Mouse (Mus musculus): Measurements from ENCODE around the gene Immp2l.

Gene Immp2l

GRCm38 (mm10) chr12:41052897-41053296, 29.0 kb downstream of the Immp2l start:
- no peak for DNase-seq

- DNase-seq = peak; percentile 90 to 91
Measured at GRCm38 (mm10) chr12:41054006-41054791, 30.3 kb downstream of the Immp2l start.

GRCm38 (mm10) chr12:41055941-41056340, 32.1 kb downstream of the Immp2l start:
- no peak for DNase-seq

DNA sequence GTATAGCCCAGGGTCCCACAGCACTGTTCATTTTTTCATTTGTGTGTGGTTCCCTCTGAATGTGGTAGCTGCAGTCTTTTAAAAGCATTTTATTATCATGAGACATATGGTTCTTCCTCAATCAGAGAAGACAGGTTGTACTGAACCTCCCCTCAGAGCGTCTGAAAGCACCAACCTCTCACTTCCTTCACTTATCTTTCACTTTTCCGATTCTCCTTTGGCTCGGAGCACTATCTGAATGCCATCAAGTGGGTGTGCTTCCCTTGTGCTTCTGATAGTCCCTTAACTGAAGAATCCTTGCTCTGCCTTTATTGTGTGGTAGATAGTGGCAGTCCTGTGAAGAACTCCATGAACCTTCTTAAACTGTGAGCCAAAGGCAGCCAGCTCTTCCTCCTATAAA, 39.4 kb downstream of the Immp2l start:
- DNase-seq = no peak

GRCm38 (mm10) chr12:41081843-41082242, 58.0 kb downstream of the Immp2l start:
- no peak for DNase-seq

DNA sequence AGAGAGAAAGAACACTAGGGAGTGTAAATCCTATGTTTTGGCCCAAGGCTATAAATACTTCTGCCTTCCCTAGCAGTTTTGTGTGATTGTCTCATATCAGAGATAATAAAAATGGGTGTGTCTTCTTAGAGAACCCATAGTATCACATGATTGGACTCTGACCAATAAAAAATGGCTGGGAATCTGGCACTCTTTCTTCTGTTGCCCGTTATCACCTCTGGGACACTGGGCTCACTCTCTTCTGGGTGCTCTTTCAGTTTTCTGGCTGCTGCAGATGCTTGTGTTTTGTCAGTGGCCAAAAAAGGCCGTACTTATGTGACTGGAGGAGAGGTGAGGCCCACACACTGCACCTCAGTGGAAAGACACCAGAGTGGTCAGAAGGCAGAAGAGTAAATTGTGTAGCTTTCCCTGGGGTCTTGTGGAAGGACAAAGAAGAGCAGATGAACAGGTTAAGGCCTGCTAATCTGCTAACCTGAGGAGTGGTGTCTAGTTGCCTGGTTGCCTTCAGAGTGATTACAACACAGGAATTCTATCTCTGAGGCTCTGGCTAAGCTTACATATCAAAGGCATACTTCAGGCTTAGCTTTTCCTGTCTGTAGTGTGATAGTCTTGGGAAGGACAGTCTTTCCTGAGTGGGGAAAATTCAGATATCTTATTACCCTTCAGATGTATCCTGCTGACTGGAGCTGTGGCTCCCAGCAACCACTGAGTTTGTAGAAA, 60.6 kb downstream of the Immp2l start:
- DNase-seq = no peak

DNA sequence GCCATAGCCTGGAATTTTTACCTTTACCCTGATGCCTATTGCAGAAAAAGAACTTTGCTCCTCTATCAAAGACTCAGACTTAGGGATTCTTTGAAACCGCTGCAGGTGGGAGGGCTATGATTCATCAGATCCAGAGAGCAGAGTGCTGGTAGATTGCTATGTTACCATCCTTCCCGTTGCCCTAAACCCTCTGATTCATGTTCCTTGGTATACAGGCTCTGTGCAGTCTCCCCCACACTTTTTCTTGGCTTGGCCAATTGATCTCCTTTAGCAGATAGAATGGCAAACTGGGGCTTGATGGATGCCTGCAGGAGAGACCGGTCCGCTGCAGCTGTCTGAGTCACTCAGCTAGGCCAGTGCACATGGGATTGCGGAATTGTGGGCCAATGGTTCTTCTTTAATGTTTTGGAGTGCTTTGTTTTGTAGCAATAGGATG, 66.1 kb downstream of the Immp2l start:
- DNase-seq = no peak

DNA sequence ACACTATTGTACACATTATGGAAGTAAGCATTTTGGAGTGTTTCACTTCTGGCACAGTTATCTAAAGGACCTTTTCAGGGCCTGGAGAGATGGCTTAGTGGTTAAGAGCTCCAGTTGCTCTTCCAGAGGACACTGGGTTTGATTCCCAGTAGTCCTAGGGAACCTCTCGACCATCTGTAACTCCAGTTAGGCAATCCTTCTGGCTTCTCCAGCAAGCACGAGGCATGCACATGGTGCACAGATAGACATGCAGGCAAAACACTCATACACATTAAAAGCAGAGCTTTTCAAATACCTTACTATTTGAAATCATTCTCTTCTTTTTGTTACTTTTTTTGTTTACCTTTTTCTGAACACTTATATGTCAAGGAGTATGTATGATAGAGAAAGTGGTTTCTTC, 66.9 kb downstream of the Immp2l start:
- DNase-seq = peak in 1 of 2 experiments; percentile 13

GRCm38 (mm10) chr12:41091316-41091715, 67.4 kb downstream of the Immp2l start:
- no peak for DNase-seq

GRCm38 (mm10) chr12:41096045-41096444, 72.2 kb downstream of the Immp2l start:
- no peak for DNase-seq

GRCm38 (mm10) chr12:41097406-41097805, 73.5 kb downstream of the Immp2l start:
- DNase-seq = peak; percentile 27 to 50

DNA sequence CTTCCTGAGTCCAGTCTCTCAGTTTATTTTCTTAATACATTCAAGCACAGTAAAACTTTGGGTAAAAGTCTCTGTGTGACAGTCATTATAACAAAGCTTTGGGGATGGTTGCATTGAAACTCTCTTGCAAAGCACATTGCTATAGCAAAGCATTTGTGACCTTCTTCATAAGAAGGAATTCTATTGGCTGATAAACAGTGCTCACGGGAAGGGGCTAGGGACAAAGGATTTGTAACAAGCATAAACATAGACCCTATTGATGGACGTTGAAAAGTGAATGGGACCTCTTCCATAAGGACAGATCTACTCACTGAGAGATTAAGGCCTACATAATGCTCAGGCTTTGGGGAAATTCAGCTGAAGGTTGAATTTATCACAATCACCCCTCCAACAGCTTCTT, 85.1 kb downstream of the Immp2l start:
- DNase-seq = no peak

DNA sequence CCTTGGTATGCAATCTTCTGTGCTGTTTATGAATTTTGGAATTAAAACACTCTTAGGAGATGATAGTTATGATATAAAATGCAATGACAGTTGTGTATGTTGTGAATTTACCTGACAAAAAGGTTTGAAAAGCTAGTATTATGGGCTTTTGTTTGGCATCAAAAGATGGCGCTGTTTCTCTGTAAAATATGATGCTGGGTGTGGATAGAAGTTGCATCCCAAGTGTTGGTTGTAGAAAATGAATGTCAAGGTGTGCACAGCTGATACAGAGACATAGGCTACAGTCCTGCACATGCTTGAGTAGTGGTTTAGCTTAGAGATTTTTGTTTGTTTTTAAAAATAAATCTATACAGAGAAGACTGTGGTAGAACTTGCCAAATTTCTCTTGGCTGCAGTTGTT, 87.6 kb downstream of the Immp2l start:
- peak; percentile 66 to 72 for DNase-seq

DNA sequence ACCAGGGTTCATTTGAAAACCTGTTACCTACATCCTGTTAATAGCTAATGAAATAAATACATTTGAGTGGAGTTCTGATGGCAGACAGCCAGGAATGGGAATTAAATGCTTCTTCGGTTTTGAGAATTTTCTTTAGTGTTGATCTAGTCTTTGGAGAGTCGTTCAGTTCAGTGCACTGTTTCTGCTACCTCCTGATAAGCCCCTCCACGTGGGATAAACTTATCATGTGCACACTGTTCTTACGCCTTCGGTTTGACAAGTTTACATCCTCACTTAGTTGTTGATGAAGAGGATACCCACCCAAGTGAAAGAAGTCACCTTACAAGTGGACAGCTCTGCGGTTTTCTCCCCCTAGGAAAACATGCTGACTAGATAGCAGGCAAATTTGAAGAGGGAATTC, 88.2 kb downstream of the Immp2l start:
- DNase-seq = no peak

- no peak for DNase-seq
Measured at GRCm38 (mm10) chr12:41118358-41118757, 94.5 kb downstream of the Immp2l start.

- DNase-seq = no peak
Measured at GRCm38 (mm10) chr12:41119657-41120056, 95.8 kb downstream of the Immp2l start.

DNA sequence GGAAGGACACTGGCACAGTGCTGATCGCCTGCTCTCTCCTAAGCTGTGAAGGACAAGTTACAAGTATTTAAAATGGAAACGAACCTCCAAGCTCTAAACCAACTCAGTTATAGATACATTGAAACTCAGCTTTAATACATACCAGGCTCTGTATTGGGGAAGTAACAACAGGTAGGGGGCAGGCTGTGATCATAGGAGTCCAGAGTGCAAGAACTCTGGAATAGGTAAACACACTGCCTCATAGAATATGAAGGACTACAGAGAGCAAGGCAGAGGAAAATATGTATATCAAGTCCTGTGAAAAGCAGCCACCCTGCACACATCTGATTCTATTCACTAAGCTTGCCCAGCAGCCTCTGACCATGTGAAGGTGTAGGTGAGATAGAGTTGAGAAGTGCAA, 99.3 kb downstream of the Immp2l start:
- DNase-seq = no peak

GRCm38 (mm10) chr12:41134885-41135284, 111.0 kb downstream of the Immp2l start:
- DNase-seq = no peak

- DNase-seq = no peak
Measured at GRCm38 (mm10) chr12:41159543-41159942, 135.7 kb downstream of the Immp2l start.

GRCm38 (mm10) chr12:41167802-41168201, 143.9 kb downstream of the Immp2l start:
- no peak for DNase-seq

- DNase-seq = no peak
Measured at GRCm38 (mm10) chr12:41170051-41170450, 146.2 kb downstream of the Immp2l start.

GRCm38 (mm10) chr12:41182856-41183255, 159.0 kb downstream of the Immp2l start:
- no peak for DNase-seq

GRCm38 (mm10) chr12:41185060-41185459, 161.2 kb downstream of the Immp2l start:
- no peak for DNase-seq

GRCm38 (mm10) chr12:41185509-41185908, 161.6 kb downstream of the Immp2l start:
- DNase-seq = no peak
